Mouse (Mus musculus) thymus, postnatal 10 days (tissue): ENCODE measurements around the gene Lrmp.

Experiments used
- DNase-seq, 2 experiments: peaks; one replicate each; pipeline ENCODE4 v3.0.0; 2021; ENCODE audit warnings: low spot score in 2 of 2

The Lrmp gene

DNA sequence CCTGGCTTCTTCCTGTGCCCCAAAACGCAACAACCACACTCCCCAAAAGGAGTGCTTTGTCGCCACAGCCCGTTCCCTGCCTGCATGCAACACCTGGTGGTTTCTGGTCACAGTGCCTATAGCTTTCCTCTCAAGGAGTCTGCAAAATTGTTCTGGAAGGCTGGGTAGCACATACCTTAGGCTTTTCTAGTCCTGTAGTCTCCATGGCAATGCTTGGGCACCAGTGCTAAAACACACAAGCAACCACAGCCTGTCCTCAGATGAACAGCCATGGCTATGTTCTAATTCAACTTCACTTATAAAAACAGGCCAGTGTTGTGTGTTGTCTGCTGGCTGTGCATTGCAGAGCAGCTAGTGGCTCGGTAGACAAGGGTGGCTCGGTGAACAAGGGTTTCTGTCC, 21.4 kb downstream of the Lrmp start:
- DNase-seq: no peak

DNA sequence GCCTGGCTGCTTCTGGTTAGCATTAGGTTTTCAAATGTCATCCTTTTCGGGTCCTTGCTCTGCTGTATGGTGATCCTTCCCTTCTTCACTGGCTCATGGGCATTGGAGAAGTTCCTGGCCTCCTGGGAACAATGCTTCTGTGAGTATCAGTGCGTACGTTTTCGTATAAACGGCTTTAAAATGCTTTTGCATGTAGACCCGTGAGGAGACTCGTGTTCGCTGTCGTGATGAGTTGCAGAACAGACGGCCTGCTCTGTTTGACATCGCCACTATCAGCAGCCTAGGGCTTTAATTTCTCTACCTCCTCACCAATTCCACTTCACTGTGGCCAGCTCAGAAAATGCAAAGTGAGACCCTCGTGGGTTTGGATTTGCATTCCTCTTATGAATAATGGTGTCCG, 23.8 kb downstream of the Lrmp start:
- DNase-seq: no peak

DNA sequence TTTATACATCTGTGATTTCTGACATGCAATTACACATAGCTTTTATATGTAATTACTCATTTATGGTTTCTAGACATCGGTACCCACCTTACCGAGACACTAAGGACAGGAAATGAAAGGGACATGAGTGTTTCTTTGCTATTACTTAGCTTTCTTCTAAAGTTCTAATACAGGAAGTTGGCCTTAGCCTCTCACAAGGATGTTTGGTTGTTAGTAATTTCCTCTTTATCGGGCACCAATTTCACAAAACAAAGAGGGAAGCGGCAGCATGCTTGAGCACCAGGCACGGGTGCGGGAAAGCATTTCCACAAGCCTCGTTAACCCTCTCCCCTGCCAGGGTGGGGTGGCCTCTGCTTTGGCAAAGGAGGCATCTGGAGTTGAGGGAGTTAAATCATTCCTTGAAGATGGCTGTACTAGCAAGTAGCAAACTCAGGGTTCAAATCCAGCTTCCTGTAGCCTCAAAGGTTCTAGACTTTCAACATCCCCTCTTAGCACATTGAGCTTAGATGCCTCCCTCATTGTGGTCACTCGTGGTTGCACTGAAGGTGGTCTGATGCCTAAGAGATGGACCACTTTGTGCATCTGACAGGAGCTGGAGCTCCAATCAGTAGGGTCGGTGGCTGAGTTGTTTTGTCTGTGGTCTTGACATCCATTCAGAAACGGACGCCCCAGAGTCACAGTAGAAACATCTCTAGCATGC, 24.5 kb downstream of the Lrmp start:
- DNase-seq: no peak

GRCm38 (mm10) chr6:145140706-145141105, 25.3 kb downstream of the Lrmp start:
- DNase-seq: no peak

DNA sequence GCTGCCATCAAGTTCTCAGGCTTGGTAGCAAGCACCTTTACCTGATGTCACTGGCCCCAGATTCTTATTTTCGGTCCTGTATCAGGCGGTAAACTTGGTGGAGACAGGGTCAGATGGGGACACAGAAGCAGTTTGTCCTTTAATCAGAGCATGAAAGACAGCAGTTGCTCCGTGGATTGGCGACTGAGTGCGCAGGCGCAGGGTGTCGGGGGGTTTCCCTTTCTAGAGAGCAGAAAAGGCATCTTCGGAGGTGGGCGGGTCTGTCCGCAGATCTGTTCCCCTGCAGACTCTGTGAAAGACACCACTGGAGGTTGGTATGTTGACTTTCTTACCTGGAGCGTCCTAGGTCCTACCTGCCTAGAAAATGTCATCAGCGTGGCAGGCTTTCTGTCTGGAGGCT, 26.4 kb downstream of the Lrmp start:
- DNase-seq: no peak

DNA sequence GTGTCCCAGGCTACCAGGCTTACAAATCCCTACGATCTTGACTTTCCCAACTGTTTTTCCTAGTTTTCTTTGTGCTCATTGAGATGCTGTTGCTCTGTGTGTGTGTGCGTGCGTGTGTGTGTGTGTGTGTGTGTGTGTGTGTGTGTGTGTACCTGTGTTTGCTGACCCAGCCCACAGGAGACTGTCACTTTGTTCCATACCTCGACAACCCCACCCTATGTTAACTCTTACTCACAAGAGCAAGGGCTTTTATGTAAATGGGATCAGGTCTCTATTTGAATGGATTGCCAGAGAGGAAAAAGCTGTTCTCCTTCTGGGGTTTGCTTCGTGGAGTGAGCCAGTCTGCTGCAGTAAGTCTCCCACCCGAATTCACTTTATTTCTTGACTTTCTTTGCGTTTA, 29.7 kb downstream of the Lrmp start:
- no peak for DNase-seq

GRCm38 (mm10) chr6:145147716-145148115, 32.3 kb downstream of the Lrmp start:
- no peak for DNase-seq

DNA sequence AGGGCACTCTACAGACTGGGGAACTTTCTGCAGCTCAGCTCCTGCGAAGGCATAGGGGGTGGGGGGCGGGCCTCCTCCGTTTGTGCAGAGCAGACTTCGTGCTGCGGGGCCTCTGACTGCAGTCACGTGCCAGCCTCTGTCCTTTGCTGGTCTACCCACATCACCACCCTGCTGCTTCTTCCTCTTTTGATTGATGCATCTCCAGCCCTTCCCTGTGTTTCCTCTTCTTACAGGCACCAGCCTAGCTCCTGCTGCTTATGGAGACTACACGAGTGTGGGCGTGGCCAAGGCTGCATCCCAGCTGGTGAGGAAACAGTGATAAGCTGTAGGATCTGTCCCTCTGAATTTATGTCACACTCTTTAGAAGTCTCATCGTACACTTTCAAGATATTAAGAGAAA, 33.6 kb downstream of the Lrmp start:
- no peak for DNase-seq

GRCm38 (mm10) chr6:145158619-145159018, 43.2 kb downstream of the Lrmp start:
- peak in 1 of 2 experiments; percentile 30 for DNase-seq

DNA sequence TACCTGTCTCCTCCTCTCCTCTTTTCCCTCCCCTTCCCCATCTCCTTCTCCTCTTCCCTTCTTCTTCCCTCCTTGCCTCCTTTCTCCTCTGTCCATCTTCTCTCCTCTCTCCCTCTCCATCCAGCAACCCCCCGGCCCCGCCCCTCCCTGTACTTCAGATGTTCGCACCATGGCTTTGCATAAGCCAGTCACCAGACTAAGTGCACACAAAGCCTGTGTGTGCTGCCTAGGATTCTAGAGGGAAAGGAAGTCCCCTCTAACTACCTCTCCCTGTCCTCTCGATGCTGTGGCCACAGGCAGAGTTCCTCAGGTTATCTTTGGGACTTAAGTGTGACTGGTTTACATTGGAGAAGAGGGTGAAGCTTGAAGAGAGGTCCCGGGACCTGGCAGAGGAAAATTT, 45.1 kb downstream of the Lrmp start:
- DNase-seq: no peak

DNA sequence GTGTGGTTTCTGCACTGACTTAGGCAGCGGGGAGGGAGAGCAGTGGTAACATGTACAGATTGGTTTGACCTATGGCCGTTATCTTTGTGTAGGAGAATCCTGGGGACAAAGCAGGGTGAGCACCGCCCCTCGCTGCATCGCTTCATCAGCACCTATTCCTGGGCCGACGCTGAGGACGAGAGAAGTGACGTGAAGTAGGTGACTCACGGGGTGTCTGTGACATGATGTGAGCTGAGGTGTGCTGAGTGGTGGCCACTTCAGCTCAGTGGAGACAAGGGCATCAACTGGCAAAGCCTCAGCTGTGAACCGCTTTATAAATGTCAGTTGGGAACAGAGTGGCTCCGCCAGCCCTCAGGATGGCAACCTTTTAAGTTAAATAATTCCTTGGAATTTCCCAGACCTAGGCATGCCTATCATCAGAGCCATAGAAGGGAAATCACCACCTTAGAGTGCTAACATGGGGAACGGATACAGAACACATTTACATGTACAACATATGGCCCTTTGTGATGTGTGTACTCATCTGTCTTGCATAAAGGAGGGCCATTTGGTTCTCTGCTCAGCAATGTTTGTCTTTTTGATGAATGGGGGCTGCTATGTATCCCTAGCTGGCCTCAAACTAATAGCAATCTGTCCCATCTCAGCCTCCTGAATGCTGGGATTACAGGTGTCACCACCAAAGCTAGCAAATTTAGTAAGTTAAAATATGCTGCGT, 56.6 kb downstream of the Lrmp start:
- no peak for DNase-seq

GRCm38 (mm10) chr6:145173781-145174191, 58.3 kb downstream of the Lrmp start:
- no peak for DNase-seq

DNA sequence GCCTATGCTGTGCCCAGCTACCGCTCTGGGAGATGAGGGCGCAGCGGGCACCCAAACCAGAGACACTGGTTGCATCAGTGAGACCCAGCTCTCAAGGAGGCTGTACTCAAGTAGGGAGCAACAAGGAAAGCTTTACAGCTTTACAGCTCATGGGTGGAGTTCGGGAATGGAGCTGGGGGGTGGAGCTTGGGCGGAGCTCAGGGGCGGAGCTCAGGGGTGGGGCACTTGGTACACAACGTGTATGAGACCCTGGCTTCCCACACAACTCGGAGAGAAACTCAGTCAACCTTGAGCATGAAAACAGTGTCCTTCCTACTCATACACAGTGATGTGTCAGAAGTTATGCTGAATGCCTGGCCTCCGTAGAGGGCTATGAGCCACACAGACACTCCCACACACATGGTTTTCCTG, 60.1 kb downstream of the Lrmp start:
- DNase-seq: no peak

DNA sequence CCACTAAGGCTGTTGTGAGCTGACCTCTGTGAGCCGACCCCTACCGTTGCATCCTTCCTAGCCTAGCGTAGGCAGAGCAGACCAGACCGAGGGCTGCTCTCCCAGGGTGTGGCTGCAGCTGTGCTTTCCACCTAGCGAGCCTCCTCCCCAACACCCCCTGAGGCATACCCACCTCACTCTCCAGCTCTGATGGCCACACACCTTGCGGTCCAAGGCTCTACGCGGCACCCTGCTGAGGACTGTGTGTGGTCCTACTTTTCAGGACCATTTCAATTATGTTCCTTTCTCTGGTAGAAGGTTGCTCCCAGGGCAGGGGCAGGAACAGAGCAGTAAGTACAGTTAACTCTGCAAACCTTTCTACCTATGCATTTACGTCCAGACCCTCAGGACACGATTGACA, 61.0 kb downstream of the Lrmp start:
- DNase-seq: no peak

DNA sequence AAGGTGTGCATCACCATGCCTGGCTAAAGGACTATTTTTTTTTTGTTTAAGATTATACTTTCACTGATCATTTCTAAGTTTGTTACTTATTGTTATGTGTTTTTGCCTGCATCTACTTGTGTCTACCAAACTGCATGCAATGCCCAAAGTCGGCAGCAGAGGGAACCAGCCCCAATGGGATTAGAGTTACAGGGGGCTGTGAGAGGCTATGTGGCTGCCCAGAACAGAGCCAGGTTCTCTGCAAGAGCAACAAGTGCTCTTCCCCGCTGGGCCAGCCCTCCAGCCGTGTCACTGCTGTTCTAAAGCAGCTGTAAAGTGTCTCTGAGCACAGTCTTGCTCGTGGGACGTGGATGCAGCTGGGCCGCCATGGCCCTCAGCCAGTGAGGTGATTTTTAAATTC, 64.2 kb downstream of the Lrmp start:
- peak; percentile 67 to 82 for DNase-seq

- DNase-seq: no peak
Observed at GRCm38 (mm10) chr6:145182044-145182443, 66.6 kb downstream of the Lrmp start.

DNA sequence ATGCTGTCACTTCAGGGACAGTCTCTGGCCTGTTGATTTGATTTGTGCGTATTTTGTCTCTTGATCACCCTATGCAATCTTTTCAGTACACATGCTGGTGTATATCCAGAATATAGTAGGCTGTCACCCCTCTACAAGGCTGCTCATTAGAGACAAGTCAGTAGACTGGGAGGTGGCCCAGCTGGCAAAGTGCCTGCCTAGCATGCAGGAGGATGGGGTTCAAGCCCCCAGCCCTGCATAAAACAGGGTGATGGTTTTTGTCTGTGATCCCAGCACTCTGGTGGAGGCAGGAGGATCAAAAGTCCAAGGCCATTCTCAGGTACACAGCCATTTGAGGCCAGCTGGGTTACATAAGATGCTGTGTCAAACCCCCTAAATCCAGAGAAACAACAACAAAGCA, 70.6 kb downstream of the Lrmp start:
- DNase-seq: no peak

DNA sequence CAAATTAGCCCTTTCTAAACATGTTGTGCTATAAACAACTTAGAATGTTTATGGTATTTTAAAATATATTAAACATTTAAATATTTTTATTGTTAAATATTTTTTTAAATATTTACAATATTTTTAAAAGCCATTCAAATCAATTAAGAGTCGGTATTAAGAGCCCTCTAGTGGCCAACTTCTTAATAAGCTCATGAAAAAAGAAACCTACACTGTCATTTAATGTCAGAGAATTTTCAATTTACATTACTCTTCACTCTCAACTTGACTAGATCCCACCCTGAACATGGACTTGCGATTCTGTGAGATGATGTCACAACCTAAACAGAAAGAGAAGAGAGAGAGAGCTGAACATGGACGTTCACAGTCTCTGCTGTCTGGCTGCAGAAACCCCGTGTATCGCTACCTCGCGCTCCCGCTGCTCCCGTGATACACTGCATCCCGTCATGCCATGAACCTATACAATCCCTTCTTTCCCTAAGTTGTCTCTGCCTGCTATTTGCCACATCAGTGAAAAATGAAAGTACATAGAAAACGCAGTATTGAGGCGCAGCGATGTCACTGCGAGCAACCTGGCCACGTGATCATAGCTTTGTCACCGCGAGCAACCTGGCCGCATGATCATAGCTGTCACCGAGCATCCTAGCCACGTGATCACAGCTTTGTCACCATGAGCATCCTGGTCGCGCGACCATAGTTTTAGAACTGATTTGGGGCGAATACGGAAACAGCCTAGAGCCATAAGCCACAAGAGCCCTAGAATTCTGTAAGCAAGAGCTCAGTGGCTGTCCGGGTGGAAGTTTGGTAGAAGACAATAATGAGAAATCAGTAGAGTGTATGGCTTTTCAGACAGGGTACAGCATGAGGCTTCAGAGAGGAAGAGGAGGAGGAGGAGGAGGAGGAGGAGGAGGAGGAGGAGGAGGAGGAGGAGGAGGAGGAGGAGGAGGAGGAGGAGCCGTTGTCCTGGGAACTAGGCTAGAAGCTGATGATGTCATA, 71.9 kb downstream of the Lrmp start:
- peak in 1 of 2 experiments; percentile 26 for DNase-seq

GRCm38 (mm10) chr6:145193038-145193437, 77.6 kb downstream of the Lrmp start:
- DNase-seq: peak in 1 of 2 experiments; percentile 2

DNA sequence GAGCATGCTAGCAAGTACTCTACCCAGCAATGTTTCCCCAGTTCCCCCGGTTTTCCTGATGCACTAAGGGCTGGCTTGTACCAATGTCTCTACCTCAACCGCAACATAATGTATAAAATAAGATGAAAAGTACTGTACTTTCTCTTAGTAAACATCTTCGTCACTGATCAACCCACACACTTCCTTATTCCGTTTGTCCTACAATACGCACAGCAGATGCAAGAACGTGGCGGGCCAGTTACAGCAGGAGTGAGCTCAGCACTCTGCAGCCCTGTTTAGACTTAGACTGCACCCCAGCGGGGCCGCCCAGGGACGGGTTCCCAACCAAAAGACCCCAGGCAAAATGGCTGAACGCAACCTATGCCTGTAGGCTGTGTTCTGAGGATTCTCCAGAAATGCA, 78.0 kb downstream of the Lrmp start:
- DNase-seq: peak; percentile 38 to 61

- DNase-seq: no peak
Observed at GRCm38 (mm10) chr6:145197949-145198686, 82.7 kb downstream of the Lrmp start.
